ENCODE assay signal across 15 mouse cellular contexts in genomic region chr6:15737312-15737911, GRCm38 (mm10). TPM values are rescaled to one million over a fixed set of nuclear protein-coding genes. Genes with fewer than 3 reads are reported as not detected.
DNase-seq lines count a peak whose midpoint lies in the region; ATAC-seq and TF ChIP-seq lines count a peak whose summit lies in the region.
"Had no signal": no experiment of that assay in that cellular context is flagged by ENCODE, and none has a peak within 500 bp of the region (broad histone marks: within the 10 kb centered on the region; RNA-seq: fewer than 3 reads in every experiment).

No protein-coding gene starts in this region.

- H3K36me3 ChIP-seq in kidney, embryonic 15.5 days: no peaks in the 10 kb centered on the region; the same call in 1 of the 2 replicates
- H3K36me3 ChIP-seq: neural tube, embryonic 13.5 days had no signal

- TF ChIP-seq CTCF in gastrocnemius, adult 2 months (IDR thresholded peaks at IDR 0.05): 0 out of 2 replicates have a peak, but pooled peaks have one; percentile 6

- H3K9me3 ChIP-seq in kidney, embryonic 15.5 days (replicated peaks): no peaks in the 10 kb centered on the region
- H3K9me3 ChIP-seq: neural tube, embryonic 13.5 days had no signal

- H3K4me3 ChIP-seq in gastrocnemius, adult 2 months: no peak overlapping the region
- H3K4me3 ChIP-seq in kidney, embryonic 15.5 days (replicated peaks): no peak overlapping the region
- H3K4me3 ChIP-seq: erythroblast, embryonic 14.5 days; neural tube, embryonic 13.5 days had no signal

- H3K27ac ChIP-seq in gastrocnemius, adult 2 months: no peak overlapping the region
- H3K27ac ChIP-seq in kidney, embryonic 15.5 days: no peak overlapping the region
- H3K27ac ChIP-seq: neural tube, embryonic 13.5 days had no signal

- H3K27me3 ChIP-seq in kidney, embryonic 15.5 days: no peaks in the 10 kb centered on the region
- H3K27me3 ChIP-seq: neural tube, embryonic 13.5 days; Patski had no signal

- WGBS in kidney, embryonic 15.5 days: 60% methylated on average over 8 of the region's 8 CpGs

- H3K4me1 ChIP-seq in kidney, embryonic 15.5 days: no peaks in the 10 kb centered on the region
- H3K4me1 ChIP-seq: neural tube, embryonic 13.5 days had no signal

- no peak overlapping the region for H3K4me2 ChIP-seq in kidney, embryonic 15.5 days
- H3K4me2 ChIP-seq: neural tube, embryonic 13.5 days had no signal

- no peak overlapping the region for H3K9ac ChIP-seq in kidney, embryonic 15.5 days
- H3K9ac ChIP-seq: neural tube, embryonic 13.5 days had no signal

- ATAC-seq in kidney, embryonic 15.5 days (replicated peaks; ENCODE audit: low FRiP score): no peak

- intact Hi-C loops in gastrocnemius, adult 2 months (cut with DNase I): no loop called here
- intact Hi-C loops in gastrocnemius, postnatal 36 days (cut with DNase I): no loop called here
- intact Hi-C loops in left cerebral cortex, postnatal 36 days (cut with DNase I): no loop called here

- no peak for DNase-seq in gastrocnemius, adult 2 months
- no peak for DNase-seq in gastrocnemius, postnatal 36 days
- DNase-seq in kidney, adult 9 months: peak; percentile 34
- DNase-seq in NIH3T3 (ENCODE audit: low read depth): peak; percentile 21
- DNase-seq in lung, postnatal 36 days: peak; percentile 86
- DNase-seq in right cerebral cortex, postnatal 25 days: no peak
- DNase-seq in left cerebral cortex, postnatal 36 days (ENCODE audit: low spot score in 2 of 2): no peak
- DNase-seq: adrenal gland, adult 2 months; gastrocnemius, postnatal 25 days; liver; thymus, postnatal 14 days had no signal

RNA-seq across cellular contexts. Expression of gene Mdfic, which starts 17.0 kb away (rescaled TPM):
- 1 to 10 TPM; 8.9 to 9.4 TPM for total RNA-seq in gastrocnemius, adult 2 months (2021)
- total RNA-seq in gastrocnemius, postnatal 36 days (2021): 10 to 100 TPM in 1 of 2 experiments, 1 to 10 TPM in 1; 9.1 to 10.8 TPM
- polyA plus RNA-seq in kidney, embryonic 15.5 days (2015; fragmentation: Nextera tagmentation; extraction: Ambion mirVana): 5.1 and 5.8 TPM in 2 replicates
- 1 to 10 TPM; 2.7 to 2.8 TPM for total RNA-seq in left cerebral cortex, postnatal 36 days (2021)

Comparison
In these comparisons a context has a peak if more than half of its experiments do, and no peak if none do; other contexts are left out.
1. DNase-seq: peak in kidney, adult 9 months (single experiment), NIH3T3 (single experiment) and lung, postnatal 36 days (single experiment); none in gastrocnemius, adult 2 months (single experiment), gastrocnemius, postnatal 36 days (0 of 2), right cerebral cortex, postnatal 25 days (single experiment) and left cerebral cortex, postnatal 36 days (0 of 2).